Mouse (Mus musculus) testis, adult 2 months (tissue): ENCODE data around the gene Lgals12. TPM values are rescaled to one million over a fixed set of nuclear protein-coding genes. Genes with fewer than 3 reads are reported as not detected.
A peak's percentile ranks its signal among the peaks of the same experiment; 100 is the strongest.

ENCODE experiments used
- H3K27ac ChIP-seq: fragments of 200-500 bp; 2 replicates; pipeline ENCODE4 v1.5.1; 2012; ENCODE audit warnings: low read depth, low read length; ENCODE audit not compliant: control insufficient read depth, insufficient read depth
- H3K27me3 ChIP-seq: fragments of 200-500 bp; 2 replicates; pipeline ENCODE4 v1.6.1; 2012; ENCODE audit warnings: mild to moderate bottlenecking, low read length, moderate library complexity; ENCODE audit not compliant: control insufficient read depth, insufficient read depth
- H3K36me3 ChIP-seq: fragments of 200-500 bp; 2 replicates; pipeline ENCODE4 v1.6.1; 2012; ENCODE audit warnings: mild to moderate bottlenecking, low read length; ENCODE audit not compliant: control insufficient read depth, insufficient read depth
- H3K4me1 ChIP-seq: fragments of 200-500 bp; 2 replicates; pipeline ENCODE4 v1.6.1; 2012; ENCODE audit warnings: low read length; ENCODE audit not compliant: control insufficient read depth, insufficient read depth
- H3K4me3 ChIP-seq: fragments of 200-500 bp; 2 replicates; pipeline ENCODE4 v1.5.1; 2012; ENCODE audit warnings: low read depth, mild to moderate bottlenecking, low read length, moderate library complexity, mixed read lengths; ENCODE audit not compliant: control insufficient read depth
- CTCF ChIP-seq: fragments of 200-500 bp; IDR thresholded peaks from 2 replicates; pipeline ENCODE4 v1.5.1; 2012; ENCODE audit warnings: low read depth, mild to moderate bottlenecking, inconsistent platforms, low read length, moderate library complexity; ENCODE audit not compliant: control insufficient read depth, insufficient read depth, insufficient replicate concordance
- POLR2A ChIP-seq: fragments of 200-500 bp; IDR thresholded peaks from 2 replicates; pipeline ENCODE4 v1.6.1; 2012; ENCODE audit warnings: low read depth, mild to moderate bottlenecking, inconsistent platforms, low read length, moderate library complexity; ENCODE audit not compliant: control insufficient read depth
- polyA plus RNA-seq: library from polyadenylated mRNA; depleted of rRNA; stranded (reverse); fragments of >200 nt; gene quantifications from 2 replicates; pipeline ENCODE4 v1.2.3, GENCODE M21; 2012; rRNA removed

Lgals12 gene
- 0.37 and 0.53 TPM in 2 replicates for polyA plus RNA-seq

GRCm38 (mm10) chr19:7606801-7607689 lies at the start of gene Lgals12:
Lgals12 (minus strand) TSS chr19:7607193.
- H3K27me3 ChIP-seq, result no peaks in the 10 kb centered on the region
- H3K4me3 ChIP-seq, result peak within 1 kb of the TSS; percentile 37
- no peak within 1 kb of the TSS for H3K27ac ChIP-seq
- no peaks in the 10 kb centered on the region for H3K36me3 ChIP-seq
- TF ChIP-seq CTCF (no peak), POLR2A (no peak)
- H3K4me1 ChIP-seq, result peaks cover 20% of the 10 kb centered on the region

DNA sequence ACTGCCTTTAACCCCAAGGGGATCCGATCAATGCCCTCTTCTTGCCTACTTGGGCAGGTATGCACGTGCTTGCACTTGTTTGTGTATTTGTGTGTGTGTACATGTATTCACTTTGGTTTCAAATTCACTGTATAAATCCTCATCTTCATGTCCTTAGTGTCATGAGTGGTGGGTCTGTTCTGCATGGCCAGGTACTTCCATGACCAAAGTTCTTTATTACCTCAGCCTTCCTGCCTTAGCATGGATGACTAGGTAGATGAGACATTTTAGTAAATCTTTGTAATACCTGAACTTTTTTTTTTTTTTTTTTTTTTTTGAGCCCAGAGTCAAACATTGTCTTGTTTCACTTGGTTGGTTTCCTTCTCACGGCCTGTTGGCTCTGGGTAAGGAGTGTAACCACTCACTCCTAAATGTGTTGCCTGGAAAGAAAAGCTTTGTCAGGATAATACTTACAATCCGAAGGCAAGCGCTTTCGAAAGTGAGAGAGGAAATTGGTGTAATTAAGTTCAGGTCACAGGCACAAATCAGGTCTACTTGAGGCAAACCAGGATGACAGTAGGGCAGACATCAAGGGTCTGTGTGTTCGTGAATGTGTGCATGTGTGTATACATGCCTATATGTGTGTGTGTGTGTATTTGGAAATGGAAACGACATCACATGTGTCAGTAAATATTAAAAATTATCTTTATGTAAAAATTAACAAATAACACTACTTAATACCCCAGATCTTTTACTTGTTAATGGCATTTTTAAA lies 42.1 kb upstream of the Lgals12 start:
- H3K27me3 ChIP-seq, result no peaks in the 10 kb centered on the region
- H3K27ac ChIP-seq, result no peak overlapping the region
- no peaks in the 10 kb centered on the region for H3K4me1 ChIP-seq
- TF ChIP-seq POLR2A (no peak), CTCF (no peak)
- no peak overlapping the region for H3K4me3 ChIP-seq
- no peaks in the 10 kb centered on the region for H3K36me3 ChIP-seq

- Histone ChIP-seq H3K4me1 (no peaks in the 10 kb centered on the region), H3K4me3 (no peak overlapping the region), H3K27ac (no peak overlapping the region), H3K36me3 (no peaks in the 10 kb centered on the region), H3K27me3 (no peaks in the 10 kb centered on the region)
- TF ChIP-seq POLR2A (no peak), CTCF (no peak)
Measured at GRCm38 (mm10) chr19:7633786-7634185, 26.8 kb upstream of the Lgals12 start.

GRCm38 (mm10) chr19:7633021-7633420 lies 26.0 kb upstream of the Lgals12 start:
- Histone ChIP-seq H3K27ac (no peak overlapping the region), H3K27me3 (no peaks in the 10 kb centered on the region), H3K4me1 (no peaks in the 10 kb centered on the region), H3K36me3 (no peaks in the 10 kb centered on the region), H3K4me3 (no peak overlapping the region)
- TF ChIP-seq POLR2A (no peak), CTCF (no peak)

- H3K36me3 ChIP-seq, result no peaks in the 10 kb centered on the region
- H3K4me3 ChIP-seq, result no peak overlapping the region
- no peak for TF ChIP-seq POLR2A
- peak; percentile 28; the same call in 1 of the 2 replicates for TF ChIP-seq CTCF
- H3K27ac ChIP-seq, result no peak overlapping the region
- H3K4me1 ChIP-seq, result no peaks in the 10 kb centered on the region
- H3K27me3 ChIP-seq, result no peaks in the 10 kb centered on the region
Measured at GRCm38 (mm10) chr19:7617696-7618095, 10.7 kb upstream of the Lgals12 start.

GRCm38 (mm10) chr19:7617085-7617484 lies 10.1 kb upstream of the Lgals12 start:
- H3K27me3 ChIP-seq, result no peaks in the 10 kb centered on the region
- H3K4me1 ChIP-seq, result peaks cover 3% of the 10 kb centered on the region; the same call in 1 of the 2 replicates
- H3K27ac ChIP-seq, result no peak overlapping the region
- H3K36me3 ChIP-seq, result no peaks in the 10 kb centered on the region
- TF ChIP-seq POLR2A, result no peak
- TF ChIP-seq CTCF, result no peak
- no peak overlapping the region for H3K4me3 ChIP-seq
